Mouse (Mus musculus): ENCODE results near the gene Tmbim6. TPM values are rescaled to one million over a fixed set of nuclear protein-coding genes. Genes with fewer than 3 reads are reported as not detected.
A peak's percentile ranks its signal among the peaks of the same experiment; 100 is the strongest.

Gene Tmbim6
- total RNA-seq, 1 experiment = 436 TPM

GRCm38 (mm10) chr15:99399503-99400245 lies 7.0 kb downstream of the Tmbim6 start:
- in situ Hi-C loops (cut with MboI; ENCODE audit: low sequenced_read_pairs in 2 of 2, unreplicated experiment in 2 of 2) = no loop called here
- Histone ChIP-seq H3K36me3 (ENCODE audit: control insufficient read depth, insufficient read depth, low read length, poor library complexity, severe bottlenecking) (peaks cover 19% of the 10 kb centered on the region), H3K9ac (ENCODE audit: insufficient read depth, low read depth, low read length, poor library complexity, severe bottlenecking) (0 out of 2 replicates have a peak overlapping the region, but pooled peaks have one; percentile 23), H3K4me1 (ENCODE audit: control insufficient read depth in 2 of 2, insufficient read depth in 2 of 2, low read length in 2 of 2, poor library complexity in 1 of 2) (peaks cover 2 to 25% of the 10 kb centered on the region in 2 experiments; a peak in 2 of 4 replicates), H3K4me3 (ENCODE audit: insufficient read depth in 1 of 2, low read depth in 1 of 2, low read length in 2 of 2, poor library complexity in 1 of 2, severe bottlenecking in 1 of 2) (no peak overlapping the region), H3K27ac (ENCODE audit: insufficient read depth, low read depth, low read length, poor library complexity, severe bottlenecking) (no peak overlapping the region; the same call in 1 of the 2 replicates), H3K9me3 (ENCODE audit: control insufficient read depth, insufficient read depth, low read depth, low read length) (no peaks in the 10 kb centered on the region)
- TF ChIP-seq ZC3H11A (IDR thresholded peaks at IDR 0.05; ENCODE audit: borderline replicate concordance, low read depth, low read length) (no peak), HCFC1 (IDR thresholded peaks at IDR 0.05; ENCODE audit: borderline replicate concordance, insufficient read depth, low read length) (no peak), ZNF384 (IDR thresholded peaks at IDR 0.05; ENCODE audit: low read depth, low read length) (no peak), CHD2 (IDR thresholded peaks at IDR 0.05; ENCODE audit: low read depth, low read length) (no peak), MAFK (IDR thresholded peaks at IDR 0.05; ENCODE audit: insufficient read depth, low read depth, low read length) (no peak)
- no peak for DNase-seq (ENCODE audit: low read depth, low spot score)

GRCm38 (mm10) chr15:99400602-99401001 lies 7.9 kb downstream of the Tmbim6 start:
- no peak for DNase-seq (ENCODE audit: low read depth, low spot score)
- peaks cover 25% of the 10 kb centered on the region for H3K36me3 ChIP-seq (ENCODE audit: control insufficient read depth, insufficient read depth, low read length, poor library complexity, severe bottlenecking)
- H3K9me3 ChIP-seq (ENCODE audit: control insufficient read depth, insufficient read depth, low read depth, low read length) = no peaks in the 10 kb centered on the region
- H3K4me3 ChIP-seq (ENCODE audit: insufficient read depth in 1 of 2, low read depth in 1 of 2, low read length in 2 of 2, poor library complexity in 1 of 2, severe bottlenecking in 1 of 2) = no peak overlapping the region
- H3K9ac ChIP-seq (ENCODE audit: insufficient read depth, low read depth, low read length, poor library complexity, severe bottlenecking) = no peak overlapping the region
- in situ Hi-C loops (cut with MboI; ENCODE audit: low sequenced_read_pairs in 2 of 2, unreplicated experiment in 2 of 2) = no loop called here
- H3K27ac ChIP-seq (ENCODE audit: insufficient read depth, low read depth, low read length, poor library complexity, severe bottlenecking) = no peak overlapping the region
- peaks cover 0 to 19% of the 10 kb centered on the region in 2 experiments; a peak in 1 of 4 replicates for H3K4me1 ChIP-seq (ENCODE audit: control insufficient read depth in 2 of 2, insufficient read depth in 2 of 2, low read length in 2 of 2, poor library complexity in 1 of 2)
- TF ChIP-seq CHD2 (IDR thresholded peaks at IDR 0.05; ENCODE audit: low read depth, low read length) (no peak), MAFK (IDR thresholded peaks at IDR 0.05; ENCODE audit: insufficient read depth, low read depth, low read length) (no peak), HCFC1 (IDR thresholded peaks at IDR 0.05; ENCODE audit: borderline replicate concordance, insufficient read depth, low read length) (no peak), ZC3H11A (IDR thresholded peaks at IDR 0.05; ENCODE audit: borderline replicate concordance, low read depth, low read length) (no peak), ZNF384 (IDR thresholded peaks at IDR 0.05; ENCODE audit: low read depth, low read length) (no peak)

GRCm38 (mm10) chr15:99403159-99403889 lies 10.6 kb downstream of the Tmbim6 start:
- in situ Hi-C loops (cut with MboI; ENCODE audit: low sequenced_read_pairs in 2 of 2, unreplicated experiment in 2 of 2) = no loop called here
- Histone ChIP-seq H3K36me3 (ENCODE audit: control insufficient read depth, insufficient read depth, low read length, poor library complexity, severe bottlenecking) (peaks cover 44% of the 10 kb centered on the region), H3K4me3 (ENCODE audit: insufficient read depth in 1 of 2, low read depth in 1 of 2, low read length in 2 of 2, poor library complexity in 1 of 2, severe bottlenecking in 1 of 2) (no peak overlapping the region), H3K4me1 (ENCODE audit: control insufficient read depth in 2 of 2, insufficient read depth in 2 of 2, low read length in 2 of 2, poor library complexity in 1 of 2) (peaks cover 2 to 21% of the 10 kb centered on the region in 2 experiments; a peak in 3 of 4 replicates), H3K9me3 (ENCODE audit: control insufficient read depth, insufficient read depth, low read depth, low read length) (no peaks in the 10 kb centered on the region), H3K9ac (ENCODE audit: insufficient read depth, low read depth, low read length, poor library complexity, severe bottlenecking) (no peak overlapping the region), H3K27ac (ENCODE audit: insufficient read depth, low read depth, low read length, poor library complexity, severe bottlenecking) (no peak overlapping the region)
- DNase-seq (ENCODE audit: low read depth, low spot score) = no peak
- no peak for TF ChIP-seq MAFK (IDR thresholded peaks at IDR 0.05; ENCODE audit: insufficient read depth, low read depth, low read length)
- TF ChIP-seq CHD2 (IDR thresholded peaks at IDR 0.05; ENCODE audit: low read depth, low read length) = no peak
- TF ChIP-seq HCFC1 (IDR thresholded peaks at IDR 0.05; ENCODE audit: borderline replicate concordance, insufficient read depth, low read length) = no peak
- TF ChIP-seq ZC3H11A (IDR thresholded peaks at IDR 0.05; ENCODE audit: borderline replicate concordance, low read depth, low read length) = no peak
- TF ChIP-seq ZNF384 (IDR thresholded peaks at IDR 0.05; ENCODE audit: low read depth, low read length) = no peak

GRCm38 (mm10) chr15:99405150-99405549 lies 12.5 kb downstream of the Tmbim6 start:
- peaks cover 56% of the 10 kb centered on the region for H3K36me3 ChIP-seq (ENCODE audit: control insufficient read depth, insufficient read depth, low read length, poor library complexity, severe bottlenecking)

More at GRCm38 (mm10) chr15:99405150-99405549, 12.5 kb downstream of the Tmbim6 start:
- in situ Hi-C loops (cut with MboI; ENCODE audit: low sequenced_read_pairs in 2 of 2, unreplicated experiment in 2 of 2) = no loop called here
- no peak for DNase-seq (ENCODE audit: low read depth, low spot score)
- Histone ChIP-seq H3K27ac (ENCODE audit: insufficient read depth, low read depth, low read length, poor library complexity, severe bottlenecking) (no peak overlapping the region), H3K4me1 (ENCODE audit: control insufficient read depth in 2 of 2, insufficient read depth in 2 of 2, low read length in 2 of 2, poor library complexity in 1 of 2) (peaks cover 2 to 13% of the 10 kb centered on the region in 2 experiments; a peak in 3 of 4 replicates), H3K9ac (ENCODE audit: insufficient read depth, low read depth, low read length, poor library complexity, severe bottlenecking) (no peak overlapping the region), H3K9me3 (ENCODE audit: control insufficient read depth, insufficient read depth, low read depth, low read length) (no peaks in the 10 kb centered on the region), H3K4me3 (ENCODE audit: insufficient read depth in 1 of 2, low read depth in 1 of 2, low read length in 2 of 2, poor library complexity in 1 of 2, severe bottlenecking in 1 of 2) (no peak overlapping the region)
- TF ChIP-seq MAFK (IDR thresholded peaks at IDR 0.05; ENCODE audit: insufficient read depth, low read depth, low read length) (no peak), CHD2 (IDR thresholded peaks at IDR 0.05; ENCODE audit: low read depth, low read length) (no peak), ZNF384 (IDR thresholded peaks at IDR 0.05; ENCODE audit: low read depth, low read length) (no peak), ZC3H11A (IDR thresholded peaks at IDR 0.05; ENCODE audit: borderline replicate concordance, low read depth, low read length) (no peak), HCFC1 (IDR thresholded peaks at IDR 0.05; ENCODE audit: borderline replicate concordance, insufficient read depth, low read length) (no peak)

All from ES-E14 (cell line).